Mouse (Mus musculus): ENCODE data around the gene Pitpna.

DNA sequence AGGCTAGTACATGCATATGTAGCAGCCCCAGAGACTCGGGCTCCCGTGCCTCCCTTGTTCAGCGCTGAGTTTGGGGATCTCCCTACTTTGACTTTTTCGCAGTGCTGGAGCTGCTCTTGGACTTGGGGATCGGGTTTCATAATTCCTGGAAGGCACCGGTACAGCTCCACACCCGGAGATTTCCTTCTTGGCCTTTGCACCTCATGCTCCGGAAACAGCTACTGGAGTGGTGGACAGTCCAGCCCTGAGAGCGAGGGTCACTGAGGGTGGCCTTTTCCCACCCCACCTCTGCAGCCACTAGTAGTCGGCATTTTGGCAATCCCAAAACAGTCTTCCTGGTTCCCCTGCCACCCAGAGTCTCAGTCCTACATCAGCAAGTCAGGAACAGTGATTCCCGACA lies 47.4 kb downstream of the Pitpna start:
- TF ChIP-seq CTCF (IDR thresholded peaks at IDR 0.05; ENCODE audit: insufficient read depth, low read length) (no peak), POLR2A (IDR thresholded peaks at IDR 0.05; ENCODE audit: borderline replicate concordance, extremely low read depth, low read depth, low read length) (no peak)

Measured in lung, adult 2 months (tissue).